Mouse (Mus musculus): ENCODE data around the gene Fam98a. TPM values are rescaled to one million over a fixed set of nuclear protein-coding genes. Genes with fewer than 3 reads are reported as not detected.
A peak's percentile ranks its signal among the peaks of the same experiment; 100 is the strongest.

Fam98a gene
- polyA plus RNA-seq, 1 experiment: 45.2 TPM

- Histone ChIP-seq H3K4me1 (ENCODE audit: control insufficient read depth, insufficient read depth, low read length) (no peaks in the 10 kb centered on the region; the same call in 1 of the 2 replicates), H3K4me3 (ENCODE audit: insufficient read depth, low read length) (no peak overlapping the region), H3K27ac (ENCODE audit: insufficient read depth, low read length) (no peak overlapping the region)
- TF ChIP-seq POLR2A (IDR thresholded peaks at IDR 0.05; ENCODE audit: extremely low read depth, insufficient read depth, low read length) (no peak), CTCF (IDR thresholded peaks at IDR 0.05; ENCODE audit: extremely low read depth, insufficient read depth, low read length) (no peak)
Measured at GRCm38 (mm10) chr17:75539841-75540240, 11.9 kb downstream of the Fam98a start.

- TF ChIP-seq POLR2A (IDR thresholded peaks at IDR 0.05; ENCODE audit: extremely low read depth, insufficient read depth, low read length): no peak
- no peak for TF ChIP-seq CTCF (IDR thresholded peaks at IDR 0.05; ENCODE audit: extremely low read depth, insufficient read depth, low read length)
- H3K4me3 ChIP-seq (ENCODE audit: insufficient read depth, low read length): no peak overlapping the region
- no peaks in the 10 kb centered on the region for H3K4me1 ChIP-seq (ENCODE audit: control insufficient read depth, insufficient read depth, low read length)
- H3K27ac ChIP-seq (ENCODE audit: insufficient read depth, low read length): no peak overlapping the region
Measured at GRCm38 (mm10) chr17:75539130-75539529, 12.6 kb downstream of the Fam98a start.

GRCm38 (mm10) chr17:75538431-75538830, 13.3 kb downstream of the Fam98a start:
- Histone ChIP-seq H3K4me3 (ENCODE audit: insufficient read depth, low read length) (no peak overlapping the region), H3K4me1 (ENCODE audit: control insufficient read depth, insufficient read depth, low read length) (no peaks in the 10 kb centered on the region), H3K27ac (ENCODE audit: insufficient read depth, low read length) (no peak overlapping the region)
- TF ChIP-seq CTCF (IDR thresholded peaks at IDR 0.05; ENCODE audit: extremely low read depth, insufficient read depth, low read length) (no peak), POLR2A (IDR thresholded peaks at IDR 0.05; ENCODE audit: extremely low read depth, insufficient read depth, low read length) (no peak)

- Histone ChIP-seq H3K27ac (ENCODE audit: insufficient read depth, low read length) (no peak overlapping the region), H3K4me3 (ENCODE audit: insufficient read depth, low read length) (no peak overlapping the region), H3K4me1 (ENCODE audit: control insufficient read depth, insufficient read depth, low read length) (no peaks in the 10 kb centered on the region)
- no peak for TF ChIP-seq CTCF (IDR thresholded peaks at IDR 0.05; ENCODE audit: extremely low read depth, insufficient read depth, low read length)
- no peak for TF ChIP-seq POLR2A (IDR thresholded peaks at IDR 0.05; ENCODE audit: extremely low read depth, insufficient read depth, low read length)
Measured at GRCm38 (mm10) chr17:75537050-75537445, 14.7 kb downstream of the Fam98a start.

GRCm38 (mm10) chr17:75536396-75537049, 15.2 kb downstream of the Fam98a start:
- Histone ChIP-seq H3K4me3 (ENCODE audit: insufficient read depth, low read length) (no peak overlapping the region), H3K4me1 (ENCODE audit: control insufficient read depth, insufficient read depth, low read length) (no peaks in the 10 kb centered on the region), H3K27ac (ENCODE audit: insufficient read depth, low read length) (no peak overlapping the region)
- TF ChIP-seq CTCF (IDR thresholded peaks at IDR 0.05; ENCODE audit: extremely low read depth, insufficient read depth, low read length) (peak; percentile 80), POLR2A (IDR thresholded peaks at IDR 0.05; ENCODE audit: extremely low read depth, insufficient read depth, low read length) (no peak)

GRCm38 (mm10) chr17:75535612-75536011, 16.1 kb downstream of the Fam98a start:
- H3K4me1 ChIP-seq (ENCODE audit: control insufficient read depth, insufficient read depth, low read length): no peaks in the 10 kb centered on the region
- no peak overlapping the region for H3K27ac ChIP-seq (ENCODE audit: insufficient read depth, low read length)
- no peak overlapping the region for H3K4me3 ChIP-seq (ENCODE audit: insufficient read depth, low read length)
- no peak for TF ChIP-seq CTCF (IDR thresholded peaks at IDR 0.05; ENCODE audit: extremely low read depth, insufficient read depth, low read length)
- no peak for TF ChIP-seq POLR2A (IDR thresholded peaks at IDR 0.05; ENCODE audit: extremely low read depth, insufficient read depth, low read length)

GRCm38 (mm10) chr17:75534314-75535020, 17.3 kb downstream of the Fam98a start:
- H3K4me3 ChIP-seq (ENCODE audit: insufficient read depth, low read length): no peak overlapping the region
- TF ChIP-seq POLR2A (IDR thresholded peaks at IDR 0.05; ENCODE audit: extremely low read depth, insufficient read depth, low read length) (no peak), CTCF (IDR thresholded peaks at IDR 0.05; ENCODE audit: extremely low read depth, insufficient read depth, low read length) (no peak)

GRCm38 (mm10) chr17:75532469-75532986, 19.2 kb downstream of the Fam98a start:
- Histone ChIP-seq H3K27ac (ENCODE audit: insufficient read depth, low read length) (no peak overlapping the region), H3K4me3 (ENCODE audit: insufficient read depth, low read length) (no peak overlapping the region), H3K4me1 (ENCODE audit: control insufficient read depth, insufficient read depth, low read length) (no peaks in the 10 kb centered on the region)
- TF ChIP-seq POLR2A (IDR thresholded peaks at IDR 0.05; ENCODE audit: extremely low read depth, insufficient read depth, low read length): no peak
- TF ChIP-seq CTCF (IDR thresholded peaks at IDR 0.05; ENCODE audit: extremely low read depth, insufficient read depth, low read length): no peak

More at GRCm38 (mm10) chr17:75534314-75535020, 17.3 kb downstream of the Fam98a start:
- no peaks in the 10 kb centered on the region for H3K4me1 ChIP-seq (ENCODE audit: control insufficient read depth, insufficient read depth, low read length)
- H3K27ac ChIP-seq (ENCODE audit: insufficient read depth, low read length): no peak overlapping the region

- H3K4me3 ChIP-seq (ENCODE audit: insufficient read depth, low read length): no peak overlapping the region
- no peak overlapping the region for H3K27ac ChIP-seq (ENCODE audit: insufficient read depth, low read length)
- no peak for TF ChIP-seq CTCF (IDR thresholded peaks at IDR 0.05; ENCODE audit: extremely low read depth, insufficient read depth, low read length)
- TF ChIP-seq POLR2A (IDR thresholded peaks at IDR 0.05; ENCODE audit: extremely low read depth, insufficient read depth, low read length): no peak
- no peaks in the 10 kb centered on the region for H3K4me1 ChIP-seq (ENCODE audit: control insufficient read depth, insufficient read depth, low read length)
Measured at GRCm38 (mm10) chr17:75529222-75529935, 22.4 kb downstream of the Fam98a start.

Measured in cortical plate, adult 2 months (tissue).